Mouse (Mus musculus) CH12.LX (cell line): ENCODE results near the gene Eif2d.

ENCODE experiments used
- CTCF ChIP-seq, 2 experiments: IDR thresholded peaks in 1 of 2; conservative IDR thresholded peaks in 1 of 2; 2 replicates each; pipeline ENCODE4 v1.5.1; 2011 to 2012; ENCODE audit warnings: low read depth in 2 of 2, low read length in 2 of 2, improper control_type of control experiment in 1 of 2, inconsistent platforms in 1 of 2, mild to moderate bottlenecking in 1 of 2, moderate library complexity in 1 of 2
- E2F4 ChIP-seq: IDR thresholded peaks from 2 replicates; pipeline ENCODE4 v1.6.1; 2011; ENCODE audit warnings: low read depth, low read length, improper control_type of control experiment; ENCODE audit not compliant: insufficient replicate concordance
- EP300 ChIP-seq: IDR thresholded peaks from 2 replicates; pipeline ENCODE4 v1.6.1; 2011; ENCODE audit warnings: low read length, improper control_type of control experiment
- ETS1 ChIP-seq: conservative IDR thresholded peaks from 2 replicates; pipeline ENCODE4 v1.6.1; 2012; ENCODE audit warnings: low read depth, mild to moderate bottlenecking, inconsistent platforms, low read length, improper control_type of control experiment, moderate library complexity
- GABPA ChIP-seq: IDR thresholded peaks from 2 replicates; pipeline ENCODE4 v1.6.1; 2012; ENCODE audit warnings: low read depth, low read length, improper control_type of control experiment, inconsistent platforms; ENCODE audit not compliant: insufficient replicate concordance
- MAFK ChIP-seq: IDR thresholded peaks from 2 replicates; pipeline ENCODE4 v1.6.1; 2011; ENCODE audit warnings: low read length, improper control_type of control experiment; ENCODE audit not compliant: insufficient replicate concordance
- MAX ChIP-seq: IDR thresholded peaks from 2 replicates; pipeline ENCODE4 v1.6.1; 2011; ENCODE audit warnings: low read length, improper control_type of control experiment
- NELFE ChIP-seq: IDR thresholded peaks from 2 replicates; pipeline ENCODE4 v1.6.1; 2011; ENCODE audit warnings: low read depth, low read length, improper control_type of control experiment
- POLR2A ChIP-seq: IDR thresholded peaks from 2 replicates; pipeline ENCODE4 v1.6.1; 2011; ENCODE audit warnings: low read depth, mild to moderate bottlenecking, improper control_type of control experiment, low read length
- RAD21 ChIP-seq: IDR thresholded peaks from 2 replicates; pipeline ENCODE4 v1.6.1; 2011; ENCODE audit warnings: low read depth, mild to moderate bottlenecking, low read length, improper control_type of control experiment, moderate library complexity
- ZNF384 ChIP-seq: IDR thresholded peaks from 2 replicates; pipeline ENCODE4 v1.6.1; 2012; ENCODE audit warnings: low read depth, low read length, improper control_type of control experiment, inconsistent platforms

DNA sequence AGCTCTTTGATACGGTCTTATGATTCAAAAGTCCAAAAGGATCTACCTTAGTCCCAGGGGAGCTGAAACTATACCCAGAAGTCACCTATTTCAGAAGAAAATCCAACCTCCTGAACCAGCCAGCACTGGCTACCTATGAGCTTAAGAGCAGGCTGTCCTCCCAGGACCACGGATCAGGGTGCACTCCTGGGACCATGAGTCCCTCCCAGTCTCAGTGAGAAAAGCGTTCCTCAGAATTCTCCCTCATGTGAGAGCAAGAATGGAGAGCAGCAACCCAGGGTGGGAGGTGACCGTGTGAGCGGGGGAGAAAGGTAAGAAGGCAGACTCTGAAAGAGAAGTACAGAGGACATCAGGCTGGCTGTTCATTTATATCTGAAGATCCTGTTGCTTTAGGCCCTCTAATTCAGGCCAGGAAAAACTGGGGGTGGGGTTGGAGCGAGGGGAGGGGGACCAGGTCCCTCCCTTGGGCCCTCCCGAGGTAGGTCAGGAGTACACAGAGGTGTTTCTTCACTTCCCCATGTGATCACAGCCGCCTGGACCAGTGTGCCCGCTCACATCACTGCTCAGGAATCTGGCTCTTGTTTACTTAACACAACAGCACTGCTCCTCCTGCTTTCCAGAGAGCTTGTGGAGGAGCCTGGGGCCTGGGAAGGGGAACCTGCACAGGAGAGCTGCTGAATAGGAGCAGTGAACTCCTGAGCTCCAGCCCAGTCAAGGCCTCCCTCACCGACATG, 45.2 kb upstream of the Eif2d start:
- TF ChIP-seq ETS1 (no peak), E2F4 (no peak), EP300 (no peak), CTCF (conservative IDR thresholded peaks at IDR 0.05 in 1 of 2, IDR thresholded peaks at IDR 0.05 in 1 of 2; ENCODE audit: low read depth in 2 of 2, low read length in 2 of 2) (no peak), ZNF384 (no peak), MAFK (no peak), NELFE (no peak), MAX (no peak), RAD21 (no peak), POLR2A (no peak), GABPA (no peak)
